Mouse (Mus musculus): ENCODE measurements around the gene Icam4. TPM values are rescaled to one million over a fixed set of nuclear protein-coding genes. Genes with fewer than 3 reads are reported as not detected.
A peak's percentile ranks its signal among the peaks of the same experiment; 100 is the strongest.

The Icam4 gene
- polyA plus RNA-seq, 1 experiment from 2014 or later: 172 TPM

- H3K9ac ChIP-seq (ENCODE audit: low read depth, low read length): peak overlapping the region; percentile 92
- peak overlapping the region; percentile 99 for H3K4me2 ChIP-seq (ENCODE audit: low read depth, low read length)
- WGBS (ENCODE audit: insufficient replicate concordance): 38% methylated on average over 6 of the region's 6 CpGs
- H3K36me3 ChIP-seq (ENCODE audit: control insufficient read depth, insufficient read depth): no peaks in the 10 kb centered on the region
- peaks cover 20% of the 10 kb centered on the region for H3K27me3 ChIP-seq (ENCODE audit: control insufficient read depth, insufficient read depth, low read depth, low read length)
- peaks cover 52% of the 10 kb centered on the region for H3K4me1 ChIP-seq (ENCODE audit: control insufficient read depth, low read depth, low read length)
- H3K27ac ChIP-seq (ENCODE audit: low read length): peak overlapping the region; percentile 96
- peak overlapping the region; percentile 76 for H3K4me3 ChIP-seq (ENCODE audit: low read depth, low read length)
- H3K9me3 ChIP-seq (replicated peaks; ENCODE audit: control insufficient read depth, low read length): no peaks in the 10 kb centered on the region
- no peak for ATAC-seq (ENCODE audit: low read depth)
Observed at GRCm38 (mm10) chr9:21028560-21029110, 538 bp upstream of the Icam4 start.

- ATAC-seq (ENCODE audit: low read depth): no peak
- Histone ChIP-seq H3K27ac (ENCODE audit: low read length) (peak overlapping the region; percentile 96), H3K4me1 (ENCODE audit: control insufficient read depth, low read depth, low read length) (peaks cover 56% of the 10 kb centered on the region), H3K4me2 (ENCODE audit: low read depth, low read length) (peak overlapping the region; percentile 99), H3K9ac (ENCODE audit: low read depth, low read length) (peak overlapping the region; percentile 92), H3K9me3 (replicated peaks; ENCODE audit: control insufficient read depth, low read length) (no peaks in the 10 kb centered on the region), H3K4me3 (ENCODE audit: low read depth, low read length) (peak overlapping the region; percentile 76), H3K27me3 (ENCODE audit: control insufficient read depth, insufficient read depth, low read depth, low read length) (peaks cover 34% of the 10 kb centered on the region), H3K36me3 (ENCODE audit: control insufficient read depth, insufficient read depth) (no peaks in the 10 kb centered on the region)
- 11% methylated on average over 22 of the region's 22 CpGs for WGBS (ENCODE audit: insufficient replicate concordance)
Observed at GRCm38 (mm10) chr9:21030055-21030600, 955 bp downstream of the Icam4 start.

DNA sequence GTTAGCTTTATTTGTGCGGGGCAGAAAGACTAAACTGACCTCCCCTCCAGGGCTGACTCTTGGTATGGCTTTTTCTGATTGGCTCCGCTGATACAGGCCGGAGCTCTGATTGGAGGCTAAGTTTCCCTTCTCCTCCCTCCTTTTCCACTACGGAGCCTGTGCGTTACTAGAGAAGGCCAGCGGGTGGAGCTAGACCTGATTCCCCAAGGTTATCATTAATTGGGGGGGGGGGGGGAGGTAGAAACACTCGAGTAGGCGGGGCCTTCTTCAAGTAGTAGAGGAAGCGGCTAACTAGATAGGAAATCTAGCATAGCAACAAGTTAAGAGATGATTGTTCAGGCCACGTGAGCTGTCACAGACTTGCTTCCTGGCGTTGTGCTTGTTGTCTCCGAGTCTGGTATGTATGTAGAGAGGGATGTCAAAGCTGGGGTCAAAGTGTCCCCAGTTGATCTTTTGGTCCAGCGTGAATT is 1.6 kb downstream of the Icam4 start:
- WGBS (ENCODE audit: insufficient replicate concordance): under 1% methylated on average over 13 of the region's 13 CpGs
- H3K9ac ChIP-seq (ENCODE audit: low read depth, low read length): peak overlapping the region; percentile 92
- H3K36me3 ChIP-seq (ENCODE audit: control insufficient read depth, insufficient read depth): no peaks in the 10 kb centered on the region
- peak; percentile 69 for ATAC-seq (ENCODE audit: low read depth)
- H3K9me3 ChIP-seq (replicated peaks; ENCODE audit: control insufficient read depth, low read length): no peaks in the 10 kb centered on the region
- peak overlapping the region; percentile 99 for H3K4me2 ChIP-seq (ENCODE audit: low read depth, low read length)
- peak overlapping the region; percentile 96 for H3K27ac ChIP-seq (ENCODE audit: low read length)
- H3K27me3 ChIP-seq (ENCODE audit: control insufficient read depth, insufficient read depth, low read depth, low read length): peaks cover 41% of the 10 kb centered on the region
- peaks cover 56% of the 10 kb centered on the region for H3K4me1 ChIP-seq (ENCODE audit: control insufficient read depth, low read depth, low read length)
- peak overlapping the region; percentile 76 for H3K4me3 ChIP-seq (ENCODE audit: low read depth, low read length)

DNA sequence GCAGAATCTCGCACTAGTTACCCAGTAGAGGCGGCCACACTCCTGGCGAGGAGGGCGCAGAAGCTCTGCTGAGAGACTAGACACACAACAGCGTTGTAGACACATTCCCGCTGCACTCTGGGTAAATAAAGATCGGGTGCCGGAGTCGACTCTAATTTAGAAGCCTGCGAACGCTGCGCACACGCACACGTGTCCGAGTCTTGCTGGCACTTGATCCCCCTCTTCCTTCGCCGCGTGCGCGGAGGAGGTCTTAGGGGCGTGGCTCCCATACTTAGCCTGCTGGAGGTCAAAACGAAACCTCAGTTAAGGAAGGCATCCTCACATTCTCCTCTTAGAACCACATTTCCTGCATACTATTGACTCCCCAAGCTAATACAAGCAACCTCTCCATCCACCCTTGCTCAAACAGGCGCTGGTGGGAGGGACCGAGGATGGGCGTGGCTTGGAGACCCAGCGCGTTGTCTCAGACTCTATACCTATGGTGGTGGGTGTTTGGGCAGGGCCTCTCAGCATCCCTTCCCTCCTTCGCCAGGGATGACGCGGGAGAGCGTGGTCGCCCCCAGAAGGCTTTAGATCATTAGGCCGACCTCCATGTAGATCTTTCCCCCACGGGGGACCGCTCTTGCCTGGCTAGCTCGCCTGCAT is 2.2 kb downstream of the Icam4 start:
- WGBS (ENCODE audit: insufficient replicate concordance): under 1% methylated on average over 36 of the region's 36 CpGs
- H3K4me3 ChIP-seq (ENCODE audit: low read depth, low read length): peak overlapping the region; percentile 76
- H3K9me3 ChIP-seq (replicated peaks; ENCODE audit: control insufficient read depth, low read length): no peaks in the 10 kb centered on the region
- peaks cover 47% of the 10 kb centered on the region for H3K27me3 ChIP-seq (ENCODE audit: control insufficient read depth, insufficient read depth, low read depth, low read length)
- no peak for ATAC-seq (ENCODE audit: low read depth)
- peak overlapping the region; percentile 91 for H3K27ac ChIP-seq (ENCODE audit: low read length)
- H3K4me1 ChIP-seq (ENCODE audit: control insufficient read depth, low read depth, low read length): peaks cover 56% of the 10 kb centered on the region
- peak overlapping the region; percentile 99 for H3K4me2 ChIP-seq (ENCODE audit: low read depth, low read length)
- peak overlapping the region; percentile 66 for H3K9ac ChIP-seq (ENCODE audit: low read depth, low read length)
- no peaks in the 10 kb centered on the region for H3K36me3 ChIP-seq (ENCODE audit: control insufficient read depth, insufficient read depth)

DNA sequence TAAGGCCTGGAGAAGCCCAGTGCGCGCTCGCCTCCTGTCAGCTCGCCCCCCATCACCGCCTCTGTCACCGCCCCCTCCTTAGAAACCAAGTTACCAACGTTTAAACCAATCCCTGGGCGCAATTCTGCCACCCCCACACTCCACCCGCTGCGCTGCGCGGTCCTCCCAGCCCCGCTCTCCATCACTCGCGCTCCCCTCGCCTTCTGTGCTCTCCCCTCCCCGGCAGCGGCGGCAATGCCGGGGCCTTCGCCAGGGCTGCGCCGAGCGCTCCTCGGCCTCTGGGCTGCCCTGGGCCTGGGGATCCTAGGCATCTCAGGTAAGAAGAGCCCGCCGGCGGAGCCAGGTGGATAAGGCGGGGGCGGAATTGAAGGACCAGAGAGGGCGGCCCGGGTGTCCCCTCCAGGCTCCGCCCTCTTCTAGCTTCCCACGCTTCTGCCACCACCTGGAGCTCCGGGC is 2.8 kb downstream of the Icam4 start, which contains the start of gene Icam5:
Gene Icam5, plus strand, starts transcription at position 178 of the 456 bp plus-strand sequence.
- Histone ChIP-seq H3K9ac (ENCODE audit: low read depth, low read length) (peak within 1 kb of the TSS; percentile 66), H3K4me3 (ENCODE audit: low read depth, low read length) (peak within 1 kb of the TSS; percentile 76), H3K27ac (ENCODE audit: low read length) (peak within 1 kb of the TSS; percentile 91), H3K4me1 (ENCODE audit: control insufficient read depth, low read depth, low read length) (peaks cover 56% of the 10 kb centered on the region), H3K4me2 (ENCODE audit: low read depth, low read length) (peak within 1 kb of the TSS; percentile 99), H3K36me3 (ENCODE audit: control insufficient read depth, insufficient read depth) (no peaks in the 10 kb centered on the region), H3K9me3 (replicated peaks; ENCODE audit: control insufficient read depth, low read length) (no peaks in the 10 kb centered on the region), H3K27me3 (ENCODE audit: control insufficient read depth, insufficient read depth, low read depth, low read length) (peaks cover 52% of the 10 kb centered on the region)
- ATAC-seq (ENCODE audit: low read depth): no peak
- WGBS (ENCODE audit: insufficient replicate concordance): under 1% methylated on average over 35 of the region's 35 CpGs

DNA sequence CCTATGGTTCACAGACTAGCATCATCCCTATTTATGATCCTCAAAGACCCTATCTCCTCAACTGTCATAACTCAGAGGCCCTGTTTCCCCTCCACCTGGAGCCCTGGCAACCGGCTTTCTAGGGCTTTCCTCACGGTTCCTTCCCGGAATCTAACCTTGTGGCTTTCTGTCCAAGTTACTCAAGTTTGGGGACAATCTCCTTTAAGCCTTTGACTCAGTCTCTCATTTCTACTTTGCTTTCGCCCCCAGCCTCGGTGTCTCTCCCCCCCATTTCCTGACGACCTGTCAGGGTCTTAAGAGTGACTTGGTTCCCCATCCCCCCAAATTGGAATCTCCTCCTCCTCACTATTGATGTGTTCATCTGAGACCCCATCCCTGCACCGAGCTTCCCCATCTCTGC is 3.3 kb downstream of the Icam4 start:
- Histone ChIP-seq H3K4me3 (ENCODE audit: low read depth, low read length) (peak overlapping the region; percentile 76), H3K9ac (ENCODE audit: low read depth, low read length) (peak overlapping the region; percentile 66), H3K27ac (ENCODE audit: low read length) (no peak overlapping the region), H3K9me3 (replicated peaks; ENCODE audit: control insufficient read depth, low read length) (no peaks in the 10 kb centered on the region), H3K27me3 (ENCODE audit: control insufficient read depth, insufficient read depth, low read depth, low read length) (peaks cover 58% of the 10 kb centered on the region), H3K36me3 (ENCODE audit: control insufficient read depth, insufficient read depth) (no peaks in the 10 kb centered on the region), H3K4me2 (ENCODE audit: low read depth, low read length) (peak overlapping the region; percentile 99), H3K4me1 (ENCODE audit: control insufficient read depth, low read depth, low read length) (peaks cover 57% of the 10 kb centered on the region)
- no peak for ATAC-seq (ENCODE audit: low read depth)
- 1% methylated on average over 7 of the region's 7 CpGs for WGBS (ENCODE audit: insufficient replicate concordance)

- H3K27me3 ChIP-seq (ENCODE audit: control insufficient read depth, insufficient read depth, low read depth, low read length): peaks cover 64% of the 10 kb centered on the region
- ATAC-seq (ENCODE audit: low read depth): peak; percentile 47
- no peaks in the 10 kb centered on the region for H3K36me3 ChIP-seq (ENCODE audit: control insufficient read depth, insufficient read depth)
- peak overlapping the region; percentile 76 for H3K4me3 ChIP-seq (ENCODE audit: low read depth, low read length)
- WGBS (ENCODE audit: insufficient replicate concordance): under 1% methylated on average over 33 of the region's 34 CpGs
- H3K4me1 ChIP-seq (ENCODE audit: control insufficient read depth, low read depth, low read length): peaks cover 50% of the 10 kb centered on the region
- H3K27ac ChIP-seq (ENCODE audit: low read length): no peak overlapping the region
- H3K9me3 ChIP-seq (replicated peaks; ENCODE audit: control insufficient read depth, low read length): no peaks in the 10 kb centered on the region
- H3K4me2 ChIP-seq (ENCODE audit: low read depth, low read length): peak overlapping the region; percentile 99
- peak overlapping the region; percentile 59 for H3K9ac ChIP-seq (ENCODE audit: low read depth, low read length)
Observed at GRCm38 (mm10) chr9:21033136-21033535, 4.0 kb downstream of the Icam4 start.

DNA sequence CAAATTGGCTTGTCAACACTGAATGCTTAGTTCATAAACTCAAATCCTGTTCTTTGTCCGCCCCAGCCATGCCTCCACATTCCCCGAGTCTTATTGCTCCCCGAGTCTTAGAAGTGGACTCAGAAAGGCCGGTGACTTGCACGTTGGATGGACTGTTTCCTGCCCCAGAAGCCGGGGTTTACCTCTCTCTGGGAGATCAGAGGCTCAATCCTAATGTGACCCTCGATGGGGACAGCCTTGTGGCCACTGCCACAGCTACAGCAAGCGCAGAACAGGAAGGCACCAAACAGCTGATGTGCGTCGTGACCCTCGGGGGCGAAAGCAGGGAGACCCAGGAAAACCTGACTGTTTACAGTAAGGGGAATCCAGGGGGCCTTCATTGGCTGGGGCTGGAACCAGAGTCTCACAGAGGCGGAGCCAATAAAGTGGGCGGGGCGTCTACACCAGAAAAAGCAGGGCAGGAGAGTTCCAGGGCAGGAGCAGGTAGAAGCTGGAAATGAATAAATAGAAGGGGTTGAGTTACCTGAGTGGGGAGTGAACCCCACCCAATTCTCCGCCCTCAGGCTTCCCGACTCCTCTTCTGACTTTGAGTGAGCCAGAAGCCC is 5.4 kb downstream of the Icam4 start:
- WGBS (ENCODE audit: insufficient replicate concordance): 7% methylated on average over 17 of the region's 17 CpGs
- no peak overlapping the region for H3K4me2 ChIP-seq (ENCODE audit: low read depth, low read length)
- no peak overlapping the region for H3K27ac ChIP-seq (ENCODE audit: low read length)
- H3K27me3 ChIP-seq (ENCODE audit: control insufficient read depth, insufficient read depth, low read depth, low read length): peaks cover 72% of the 10 kb centered on the region
- no peaks in the 10 kb centered on the region for H3K36me3 ChIP-seq (ENCODE audit: control insufficient read depth, insufficient read depth)
- no peak overlapping the region for H3K9ac ChIP-seq (ENCODE audit: low read depth, low read length)
- peaks cover 44% of the 10 kb centered on the region for H3K4me1 ChIP-seq (ENCODE audit: control insufficient read depth, low read depth, low read length)
- no peaks in the 10 kb centered on the region for H3K9me3 ChIP-seq (replicated peaks; ENCODE audit: control insufficient read depth, low read length)
- H3K4me3 ChIP-seq (ENCODE audit: low read depth, low read length): no peak overlapping the region
- no peak for ATAC-seq (ENCODE audit: low read depth)

All from liver, embryonic 16.5 days (tissue).